Mouse (Mus musculus) ES-Bruce4 (cell line): ENCODE measurements at regions not wholly inside any gene's neighbourhood (a gene's known extent, or its start where the extent isn't known, plus 50 kb on each side); places are given as distances from the start of the nearest gene placed in this dataset.

Experiments used
- CTCF ChIP-seq: IDR thresholded peaks from one replicate; pipeline ENCODE4 v1.8.1; 2011; ENCODE audit warnings: low read depth, low read length
- POLR2A ChIP-seq: IDR thresholded peaks from one replicate; pipeline ENCODE4 v1.8.1; 2011; ENCODE audit warnings: low read length; ENCODE audit not compliant: insufficient read depth

- TF ChIP-seq POLR2A (no peak), CTCF (no peak)
Measured at GRCm38 (mm10) chr3:20505546-20505945, 138.6 kb upstream of the Agtr1b start.
